Mouse (Mus musculus): ENCODE measurements around the gene Samd5.

Samd5 gene

DNA sequence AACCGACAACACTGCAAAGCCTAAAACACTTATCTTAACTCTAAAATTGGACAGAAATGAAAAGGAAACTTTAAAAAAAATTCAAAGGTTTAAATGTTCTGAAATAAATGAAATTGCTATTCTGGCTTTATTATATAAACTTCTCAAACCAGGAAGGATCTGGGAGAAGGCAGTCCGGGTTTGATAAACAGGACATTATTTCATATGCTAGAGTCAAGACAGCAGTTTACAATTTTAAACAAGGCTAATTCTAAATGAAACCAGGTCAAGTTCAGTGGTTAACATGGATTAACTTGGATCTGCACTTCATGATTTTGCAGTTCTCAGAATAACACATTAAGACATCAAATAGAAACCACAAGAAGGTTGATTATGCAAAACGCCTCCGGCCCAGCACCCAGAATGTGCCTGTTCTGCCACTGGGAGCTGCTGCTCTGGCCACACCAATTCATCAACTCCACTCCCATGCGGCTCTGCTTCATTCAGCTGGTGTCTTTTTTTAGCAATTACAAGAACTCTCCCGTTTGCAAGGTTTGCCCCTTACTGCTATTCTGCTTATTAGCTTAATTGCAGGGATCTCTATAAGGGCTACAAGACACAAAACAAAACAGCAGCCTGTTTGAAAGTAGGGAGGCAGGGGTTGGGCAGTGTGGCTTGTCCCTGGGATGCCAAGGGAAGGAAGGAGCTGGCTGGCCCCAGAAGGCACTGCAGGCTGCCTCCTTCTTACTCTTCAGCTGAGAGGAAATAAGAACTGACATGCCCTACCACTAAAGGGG, 24.8 kb downstream of the Samd5 start:
- peak; percentile 25 to 56 for DNase-seq (ENCODE audit: low spot score in 2 of 2)

GRCm38 (mm10) chr10:9648464-9648863, 26.5 kb downstream of the Samd5 start:
- no peak for DNase-seq (ENCODE audit: low spot score in 2 of 2)

- no peak for DNase-seq (ENCODE audit: low spot score in 2 of 2)
These were observed 27.3 kb downstream of the Samd5 start for GRCm38 (mm10) chr10:9647741-9648140.

- DNase-seq (ENCODE audit: low spot score in 2 of 2) = no peak
These were observed 28.6 kb downstream of the Samd5 start for GRCm38 (mm10) chr10:9646391-9646790.

DNA sequence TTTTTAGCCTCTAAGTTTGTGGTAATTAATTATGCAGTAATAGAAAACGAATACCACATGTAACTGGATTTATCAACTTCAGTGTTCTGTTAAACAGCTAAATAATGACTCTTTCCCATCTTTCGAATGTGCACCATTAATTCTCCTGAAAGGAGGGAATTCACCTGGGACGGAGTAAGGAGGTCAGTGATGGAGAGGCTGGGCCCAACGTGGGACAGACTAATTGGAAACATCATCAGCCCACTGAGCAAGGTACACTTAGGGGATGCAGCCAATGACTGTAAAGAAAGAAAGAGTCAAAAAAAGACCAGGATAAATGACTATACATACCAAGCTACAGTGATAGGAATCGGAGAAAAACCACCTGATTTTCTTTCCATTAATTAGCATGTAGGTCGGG, 31.5 kb downstream of the Samd5 start:
- no peak for DNase-seq (ENCODE audit: low spot score in 2 of 2)

GRCm38 (mm10) chr10:9642077-9642476, 32.9 kb downstream of the Samd5 start:
- peak; percentile 23 to 77 for DNase-seq (ENCODE audit: low spot score in 2 of 2)

- no peak for DNase-seq (ENCODE audit: low spot score in 2 of 2)
These were observed 34.3 kb downstream of the Samd5 start for GRCm38 (mm10) chr10:9640678-9641077.

DNA sequence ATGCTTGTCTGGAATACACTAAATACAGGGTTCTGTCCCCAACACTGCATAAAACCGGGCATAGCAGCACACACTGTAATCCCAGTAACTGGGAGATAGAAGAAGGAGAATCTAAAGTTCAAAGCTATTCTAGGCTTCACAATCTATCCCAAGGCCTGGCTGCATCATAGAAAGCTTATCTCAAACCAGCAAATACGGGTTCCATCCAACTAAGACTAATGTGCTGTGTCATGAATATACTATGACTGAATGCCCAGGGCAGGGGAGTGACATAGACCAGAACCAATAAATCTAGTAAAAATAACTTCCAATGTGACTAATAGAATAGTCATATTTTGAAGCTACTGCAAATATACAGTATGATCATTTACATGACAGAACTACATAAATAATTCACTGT, 35.0 kb downstream of the Samd5 start:
- no peak for DNase-seq (ENCODE audit: low spot score in 2 of 2)

DNA sequence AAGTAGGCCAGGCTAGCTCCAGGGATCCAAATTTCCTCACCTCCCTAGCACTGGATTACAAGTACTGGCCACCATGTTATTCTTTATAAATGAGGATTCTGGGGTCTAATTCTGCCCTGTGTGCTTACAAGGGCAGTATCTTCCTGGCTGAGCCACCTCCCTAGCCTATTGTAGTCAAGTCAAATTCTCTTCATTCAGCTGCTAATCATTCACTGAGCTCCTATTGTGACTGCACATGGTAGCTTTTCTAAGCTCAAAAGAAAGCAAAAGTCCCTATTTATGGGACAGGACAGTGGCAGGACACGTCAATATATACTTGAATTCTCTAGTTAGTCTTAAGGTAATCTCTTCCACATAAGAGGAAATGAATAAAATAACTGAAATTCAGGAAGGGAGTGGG, 49.7 kb downstream of the Samd5 start:
- DNase-seq (ENCODE audit: low spot score in 2 of 2) = no peak

DNA sequence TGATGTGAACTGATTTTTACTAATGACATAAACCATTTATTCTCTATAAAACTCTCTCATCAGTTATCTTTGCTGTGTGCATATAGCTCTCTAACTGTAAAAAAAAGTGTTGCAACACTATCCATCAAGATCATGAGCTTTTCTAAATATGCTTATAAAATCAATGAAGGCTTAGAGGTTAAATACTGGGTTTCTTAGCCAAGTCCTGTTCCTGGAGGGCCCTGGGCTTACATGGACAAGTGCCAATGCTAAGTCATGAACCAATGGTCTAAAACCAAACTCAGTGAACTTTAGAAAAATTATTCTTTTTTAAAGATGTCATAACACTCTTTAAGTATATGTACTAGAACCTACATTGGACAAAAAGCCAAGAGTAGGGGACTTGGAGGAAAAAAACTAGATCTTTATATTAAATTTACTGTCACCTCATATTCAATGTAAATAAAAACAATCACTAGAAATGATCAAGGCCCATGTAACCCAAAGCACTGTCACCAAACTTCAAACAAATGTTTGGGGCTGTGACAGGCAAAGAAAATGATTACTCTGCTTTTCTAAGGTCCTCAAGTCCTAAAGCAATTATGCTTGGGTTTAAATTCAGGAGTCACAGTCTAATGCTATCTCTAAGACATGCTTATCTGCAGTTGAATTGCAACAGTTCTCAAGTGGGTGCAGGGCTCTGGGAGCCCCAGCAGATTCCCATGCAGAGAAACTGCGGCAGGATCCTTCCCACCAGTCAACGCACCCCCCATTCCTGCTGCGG, 52.9 kb downstream of the Samd5 start:
- DNase-seq (ENCODE audit: low spot score in 2 of 2) = no peak

DNA sequence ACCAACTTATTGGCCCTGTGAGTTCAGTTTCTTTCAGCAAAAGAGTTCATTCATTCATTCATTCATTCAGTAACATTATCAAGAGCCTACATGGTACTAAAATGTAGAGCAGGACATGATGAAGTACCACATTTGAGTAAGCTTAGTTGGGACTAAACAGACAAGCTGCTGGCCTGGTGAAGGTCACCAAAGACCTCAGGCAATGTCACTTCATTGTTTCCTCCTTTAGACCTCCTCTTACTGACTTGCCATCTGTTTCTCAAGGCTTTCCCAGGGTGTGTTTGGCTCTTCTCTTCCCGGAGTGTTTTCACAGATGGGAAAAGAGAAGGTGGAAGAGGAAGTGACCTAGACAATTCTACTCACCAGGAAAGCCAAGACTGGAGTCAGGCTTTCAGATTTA, 54.0 kb downstream of the Samd5 start:
- DNase-seq (ENCODE audit: low spot score in 2 of 2) = no peak

GRCm38 (mm10) chr10:9615009-9615408, 60.0 kb downstream of the Samd5 start:
- DNase-seq (ENCODE audit: low spot score in 2 of 2) = no peak

- no peak for DNase-seq (ENCODE audit: low spot score in 2 of 2)
These were observed 66.2 kb downstream of the Samd5 start for GRCm38 (mm10) chr10:9608854-9609253.

DNA sequence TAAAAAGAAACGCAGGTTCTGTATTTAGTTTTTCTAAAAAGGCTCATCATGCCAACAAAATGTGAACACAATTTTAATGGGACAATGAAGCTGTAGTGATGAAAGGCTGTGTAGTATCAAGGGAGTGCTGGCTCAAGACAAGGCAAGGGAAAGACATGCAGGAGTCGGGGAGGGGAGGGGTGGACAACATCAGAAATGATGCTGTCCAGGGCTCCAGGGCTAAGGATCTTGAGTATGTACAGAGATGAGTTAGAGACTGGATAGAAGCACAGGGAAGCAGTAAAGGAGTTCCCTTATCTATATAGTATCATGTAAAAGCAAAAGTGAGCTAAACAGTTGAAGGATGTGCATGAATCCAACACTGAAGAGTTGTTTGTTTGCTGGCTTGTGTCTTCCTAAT, 67.9 kb downstream of the Samd5 start:
- no peak for DNase-seq (ENCODE audit: low spot score in 2 of 2)

DNA sequence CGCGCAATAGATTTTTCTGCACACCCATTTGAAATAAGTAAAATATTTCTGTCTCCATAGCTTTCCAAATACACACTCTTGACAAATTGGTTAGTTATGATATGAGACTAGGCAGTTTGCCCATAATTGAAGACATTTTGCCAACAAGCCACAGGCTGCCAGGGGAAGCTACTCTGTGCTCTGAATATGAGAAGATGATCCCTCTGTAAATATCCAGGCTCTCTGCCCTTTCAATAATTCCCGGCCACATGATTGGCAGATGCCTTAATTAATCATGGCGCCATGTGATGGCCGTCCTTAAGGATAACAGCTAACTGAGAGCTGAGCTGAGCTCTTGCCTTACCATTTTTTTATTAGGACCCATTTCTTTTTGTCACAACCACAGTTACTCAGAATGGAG, 69.4 kb downstream of the Samd5 start:
- no peak for DNase-seq (ENCODE audit: low spot score in 2 of 2)

GRCm38 (mm10) chr10:9603290-9603689, 71.7 kb downstream of the Samd5 start:
- DNase-seq (ENCODE audit: low spot score in 2 of 2) = no peak

- DNase-seq (ENCODE audit: low spot score in 2 of 2) = peak in 1 of 2 experiments; percentile 13
These were observed 72.2 kb downstream of the Samd5 start for GRCm38 (mm10) chr10:9602845-9603244.

GRCm38 (mm10) chr10:9602389-9602788, 72.6 kb downstream of the Samd5 start:
- DNase-seq (ENCODE audit: low spot score in 2 of 2) = peak; percentile 8 to 43

GRCm38 (mm10) chr10:9596228-9596627, 78.8 kb downstream of the Samd5 start:
- DNase-seq (ENCODE audit: low spot score in 2 of 2) = no peak

DNA sequence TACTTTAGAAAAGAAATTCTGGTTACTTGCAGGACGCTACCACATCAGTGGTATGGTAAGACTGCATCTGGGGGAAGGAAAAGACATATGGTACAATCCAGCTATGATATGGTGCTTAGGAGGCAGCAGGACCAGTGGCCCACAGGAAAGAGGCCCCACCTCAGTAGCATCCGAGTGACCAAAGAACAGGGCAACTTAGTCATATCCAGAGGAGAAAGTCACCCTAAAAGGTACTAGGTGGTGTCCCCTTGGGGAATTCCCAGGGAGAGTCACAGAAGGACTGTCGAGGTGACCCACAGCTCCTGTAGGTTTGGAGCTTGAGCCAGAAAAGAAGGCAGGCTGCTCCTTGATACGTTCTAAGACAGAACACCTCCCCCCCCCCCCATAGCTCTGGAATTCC, 80.3 kb downstream of the Samd5 start:
- DNase-seq (ENCODE audit: low spot score in 2 of 2) = no peak

DNA sequence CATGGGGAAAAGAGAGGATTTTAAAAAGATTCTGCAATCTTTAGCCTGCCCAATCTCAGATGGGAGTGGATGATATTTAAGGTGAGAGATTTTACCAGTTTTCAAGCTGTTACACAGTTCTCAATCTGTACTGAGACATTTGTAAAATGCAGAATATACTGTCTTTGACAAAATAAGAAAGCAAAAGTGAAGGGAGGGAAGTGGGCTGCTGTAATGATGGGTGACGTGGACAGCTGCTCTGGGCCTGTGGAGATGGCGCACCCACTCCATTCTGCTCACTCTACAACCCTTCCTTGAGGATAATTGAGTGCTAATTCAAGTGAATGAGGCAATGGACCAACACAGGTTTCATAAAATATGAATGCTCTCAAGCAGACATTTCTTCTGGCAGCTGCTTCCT, 84.4 kb downstream of the Samd5 start:
- peak in 1 of 2 experiments; percentile 35 for DNase-seq (ENCODE audit: low spot score in 2 of 2)

GRCm38 (mm10) chr10:9586328-9586727, 88.7 kb downstream of the Samd5 start:
- DNase-seq (ENCODE audit: low spot score in 2 of 2) = peak; percentile 57 to 77

- no peak for DNase-seq (ENCODE audit: low spot score in 2 of 2)
These were observed 95.6 kb downstream of the Samd5 start for GRCm38 (mm10) chr10:9579374-9579773.
